Mouse (Mus musculus): ENCODE data around the gene Dnah11.

DNA sequence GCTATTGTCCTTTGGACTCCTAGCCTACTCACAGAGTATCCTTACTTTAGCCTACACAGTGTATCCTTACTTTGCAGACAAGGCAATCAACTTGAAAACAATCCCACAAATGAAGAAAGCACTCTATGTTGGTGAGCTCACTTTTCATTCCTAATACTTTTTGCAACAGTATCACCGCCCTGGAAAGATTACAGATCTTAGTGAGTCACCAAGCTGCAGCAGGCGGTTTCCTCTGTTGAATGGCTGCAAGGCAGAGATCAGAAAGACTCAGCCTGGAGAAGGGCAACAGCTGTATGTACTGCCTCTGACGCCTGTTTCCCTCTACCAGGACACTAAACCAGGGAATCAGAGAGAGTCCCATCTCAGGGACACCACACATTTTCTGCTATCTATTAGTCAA lies 218.5 kb downstream of the Dnah11 start:
- no peak for TF ChIP-seq CTCF (IDR thresholded peaks at IDR 0.05; ENCODE audit: control insufficient read depth, insufficient read depth, low read length)
- TF ChIP-seq POLR2A (IDR thresholded peaks at IDR 0.05; ENCODE audit: borderline replicate concordance, control insufficient read depth, low read depth, low read length) = no peak
